Mouse (Mus musculus): ENCODE data around the gene Usf2.
A peak's percentile ranks its signal among the peaks of the same experiment; 100 is the strongest.
"Not testable (repeated sequence)": the region's sequence is repeated elsewhere in the genome, so short reads cannot be mapped to it uniquely, and the experiment has no call there.

Usf2 gene

GRCm38 (mm10) chr7:30958109-30958865, 1.7 kb upstream of the Usf2 start:
- DNase-seq: peak in 1 of 2 experiments; percentile 49

- peak; percentile 89 to 95 for DNase-seq
Measured at GRCm38 (mm10) chr7:30957367-30957783, 772 bp upstream of the Usf2 start.

- peak in 1 of 2 experiments; percentile 29 for DNase-seq
Measured at GRCm38 (mm10) chr7:30956357-30956751, 249 bp downstream of the Usf2 start.

- peak; percentile 94 to 95 for DNase-seq
Measured at GRCm38 (mm10) chr7:30955584-30956356, 833 bp downstream of the Usf2 start.

GRCm38 (mm10) chr7:30954971-30955520, 1.6 kb downstream of the Usf2 start:
- DNase-seq: no peak

GRCm38 (mm10) chr7:30954036-30954435, 2.6 kb downstream of the Usf2 start:
- peak in 1 of 2 experiments; percentile 47 for DNase-seq

GRCm38 (mm10) chr7:30953459-30953858, 3.1 kb downstream of the Usf2 start:
- peak in 1 of 2 experiments; percentile 35 for DNase-seq

GRCm38 (mm10) chr7:30952441-30953265, 4.0 kb downstream of the Usf2 start:
- DNase-seq: peak in 1 of 2 experiments; percentile 34

- DNase-seq: not testable (repeated sequence)
Measured at GRCm38 (mm10) chr7:30949902-30950301, 6.7 kb downstream of the Usf2 start.

GRCm38 (mm10) chr7:30945876-30946275, 10.7 kb downstream of the Usf2 start:
- DNase-seq: no peak

GRCm38 (mm10) chr7:30945466-30945865, 11.1 kb downstream of the Usf2 start:
- DNase-seq: not testable (repeated sequence)

GRCm38 (mm10) chr7:30944706-30945105, 11.9 kb downstream of the Usf2 start:
- not testable (repeated sequence) for DNase-seq

- no peak for DNase-seq
Measured at GRCm38 (mm10) chr7:30943909-30944635, 12.5 kb downstream of the Usf2 start, which contains the start of gene Hamp. Gene Hamp, minus strand, starts transcription at chr7:30944032.

- not testable (repeated sequence) for DNase-seq
Measured at GRCm38 (mm10) chr7:30942365-30942764, 14.2 kb downstream of the Usf2 start.

- DNase-seq: not testable (repeated sequence)
Measured at GRCm38 (mm10) chr7:30940070-30940469, 16.5 kb downstream of the Usf2 start.

GRCm38 (mm10) chr7:30935422-30936099, 21.0 kb downstream of the Usf2 start:
- DNase-seq: not testable (repeated sequence)

- not testable (repeated sequence) for DNase-seq
Measured at GRCm38 (mm10) chr7:30924581-30924980, 32.0 kb downstream of the Usf2 start, which contains the start of gene Hamp2. Gene Hamp2, minus strand, starts transcription at chr7:30924681.

GRCm38 (mm10) chr7:30924071-30924470, 32.5 kb downstream of the Usf2 start:
- DNase-seq: no peak

- DNase-seq: not testable (repeated sequence)
Measured at GRCm38 (mm10) chr7:30922490-30922889, 34.1 kb downstream of the Usf2 start.

GRCm38 (mm10) chr7:30920217-30920616, 36.4 kb downstream of the Usf2 start:
- no peak for DNase-seq

- DNase-seq: no peak
Measured at GRCm38 (mm10) chr7:30917219-30917618, 39.4 kb downstream of the Usf2 start.
